Mouse (Mus musculus): Measurements from ENCODE around the gene Gm7929. TPM values are rescaled to one million over a fixed set of nuclear protein-coding genes. Genes with fewer than 3 reads are reported as not detected.

Gene Gm7929
- polyA plus RNA-seq (2015; fragmentation: Nextera tagmentation; extraction: Ambion mirVana) = not detected in 2 replicates

DNA sequence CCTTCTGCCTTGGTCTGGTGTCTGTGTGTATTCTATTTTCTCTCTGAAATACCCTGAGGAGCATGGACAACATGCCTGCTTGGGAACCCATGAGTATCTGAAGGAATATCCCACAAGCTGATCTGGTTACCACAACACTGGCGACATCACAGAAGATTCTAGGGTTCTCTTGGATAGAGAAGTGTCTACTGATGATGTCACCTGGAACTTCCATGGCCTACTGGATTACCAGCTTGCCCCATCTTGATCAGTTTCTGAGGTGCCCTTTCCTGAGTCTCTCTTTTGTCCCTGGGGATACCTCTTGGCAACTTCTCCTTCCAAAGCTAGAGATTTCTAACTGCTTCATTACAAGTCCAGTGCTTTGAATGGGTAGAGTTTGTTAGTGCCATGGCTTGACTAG is at the start of gene Gm7929:
Gene Gm7929 (minus strand): TSS at position 101 of the 400 bp plus-strand sequence.

DNA sequence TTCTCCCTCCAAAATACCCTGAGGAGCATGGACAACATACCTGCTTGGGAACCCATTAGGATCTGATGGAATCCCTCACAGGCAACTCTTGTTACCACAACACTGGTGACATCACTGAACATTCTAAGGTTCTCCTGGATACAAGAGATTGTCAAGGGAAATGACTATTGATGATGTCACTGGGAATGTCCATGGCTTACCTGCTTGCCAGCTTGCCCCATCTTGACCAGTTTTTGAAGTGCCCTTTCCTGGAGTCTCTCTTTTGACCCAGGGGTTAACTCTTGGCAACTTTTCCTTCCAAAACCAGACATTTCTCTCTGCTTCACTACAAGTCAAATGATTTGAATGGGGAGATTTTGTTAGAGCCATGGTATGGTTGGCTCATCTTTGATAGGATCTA is 21.9 kb upstream of the Gm7929 start, which contains the start of gene Gm47189:
Gene Gm47189 (minus strand): TSS at position 101 of the 400 bp plus-strand sequence.

DNA sequence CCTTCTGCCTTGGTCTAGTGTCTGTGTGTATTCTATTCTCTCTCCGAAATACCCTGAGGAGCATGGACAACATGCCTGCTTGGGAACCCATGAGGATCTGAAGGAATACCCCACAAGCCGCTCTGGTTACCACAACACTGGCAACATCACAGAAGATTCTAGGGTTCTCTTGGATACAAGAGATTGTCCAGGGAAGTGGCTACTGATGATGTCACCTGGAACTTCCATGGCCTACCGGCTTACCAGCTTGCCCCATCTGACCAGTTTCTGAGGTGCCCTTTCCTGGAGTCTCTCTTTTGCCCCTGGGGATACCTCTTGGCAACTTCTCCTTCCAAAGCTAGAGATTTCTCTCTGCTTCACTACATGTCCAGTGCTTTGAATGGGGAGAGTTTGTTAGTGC is 48.6 kb downstream of the Gm7929 start, which contains the start of gene Gm8068:
Gene Gm8068 (minus strand): TSS at position 101 of the 400 bp plus-strand sequence.

Other genes with a start within 250 kb of the Gm7929 start
- not detected in 2 replicates for gene Gm7970, start 195.0 kb downstream of the Gm7929 start, polyA plus RNA-seq (2015; fragmentation: Nextera tagmentation; extraction: Ambion mirVana)
- gene 1700049E17Rik2, start 177.4 kb downstream of the Gm7929 start, polyA plus RNA-seq (2015; fragmentation: Nextera tagmentation; extraction: Ambion mirVana) = not detected in 2 replicates
- gene Gm3072, start 126.0 kb downstream of the Gm7929 start, polyA plus RNA-seq (2015; fragmentation: Nextera tagmentation; extraction: Ambion mirVana) = not detected in 2 replicates
- not detected in 2 replicates for gene Gm3676, start 104.1 kb downstream of the Gm7929 start, polyA plus RNA-seq (2015; fragmentation: Nextera tagmentation; extraction: Ambion mirVana)
- not detected in 2 replicates for gene Gm8068, start 48.7 kb downstream of the Gm7929 start, polyA plus RNA-seq (2015; fragmentation: Nextera tagmentation; extraction: Ambion mirVana)
- not detected in 2 replicates for gene Gm47189, start 21.8 kb upstream of the Gm7929 start, polyA plus RNA-seq (2015; fragmentation: Nextera tagmentation; extraction: Ambion mirVana)
- gene Gm7980, start 156.7 kb upstream of the Gm7929 start, polyA plus RNA-seq (2015; fragmentation: Nextera tagmentation; extraction: Ambion mirVana) = not detected in 2 replicates
- gene 1700049E17Rik1, start 174.3 kb upstream of the Gm7929 start, polyA plus RNA-seq (2015; fragmentation: Nextera tagmentation; extraction: Ambion mirVana) = not detected in 2 replicates
- not detected in 2 replicates for gene 1700024B05Rik, start 193.4 kb upstream of the Gm7929 start, polyA plus RNA-seq (2015; fragmentation: Nextera tagmentation; extraction: Ambion mirVana)
- not detected in 2 replicates for gene Gm6401, start 217.3 kb upstream of the Gm7929 start, polyA plus RNA-seq (2015; fragmentation: Nextera tagmentation; extraction: Ambion mirVana)
- not detected in 2 replicates for gene Gm3543, start 232.7 kb upstream of the Gm7929 start, polyA plus RNA-seq (2015; fragmentation: Nextera tagmentation; extraction: Ambion mirVana)

Measured in skeletal muscle tissue, postnatal 0 days (tissue).